Mouse (Mus musculus): ENCODE data around the gene Intu.

DNA sequence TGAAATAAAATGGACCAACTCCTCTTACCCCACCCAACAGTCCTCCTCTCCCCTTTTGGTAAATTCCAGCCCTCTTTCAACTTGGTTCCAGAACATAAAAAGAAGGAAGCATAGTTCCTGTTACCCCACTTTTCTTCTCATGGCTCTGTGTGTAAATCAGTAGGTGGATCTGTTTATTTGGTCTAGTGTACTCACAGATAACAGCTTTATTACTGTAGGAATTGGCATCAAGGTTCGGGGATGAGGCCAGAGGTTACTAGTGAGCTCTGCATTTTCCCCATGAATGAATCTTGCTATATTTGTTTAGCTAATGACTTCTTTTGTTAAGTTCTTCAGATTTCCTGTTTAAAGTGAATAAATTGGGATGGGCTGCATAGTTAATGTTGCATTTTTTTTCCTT is 185.0 kb downstream of the Intu start:
- TF ChIP-seq CTCF (IDR thresholded peaks at IDR 0.05; ENCODE audit: low read depth) (no peak), EP300 (optimal IDR thresholded peaks at IDR 0.05) (no peak)
